Mouse (Mus musculus): ENCODE data around the gene Gm21719. TPM values are rescaled to one million over a fixed set of nuclear protein-coding genes. Genes with fewer than 3 reads are reported as not detected.

Gene Gm21719
- polyA plus RNA-seq (2017; shearing (Covaris generic)), result not detected

GRCm38 (mm10) chrY:6682772-6683171 is at the start of gene Gm21719:
Gm21719 (minus strand) TSS chrY:6682872.

Other genes with a start within 250 kb of the Gm21719 start
- not detected for gene Gm28919, start 99.3 kb downstream of the Gm21719 start, polyA plus RNA-seq (2017; shearing (Covaris generic))
- gene Gm20830, start 235.4 kb upstream of the Gm21719 start, polyA plus RNA-seq (2017; shearing (Covaris generic)), result not detected

All from activated CD4-positive, CD25-positive, alpha-beta regulatory T cell (primary cell).